In genomic region chr14:91014712-91015111, GRCm38 (mm10) we compare ENCODE assay signal across 18 mouse cellular contexts.
A peak's percentile ranks its signal among the peaks of the same experiment; 100 is the strongest.
DNase-seq lines count a peak whose midpoint lies in the region; ATAC-seq and TF ChIP-seq lines count a peak whose summit lies in the region.
"Had no signal": no experiment of that assay in that cellular context is flagged by ENCODE, and none has a peak within 500 bp of the region (broad histone marks: within the 10 kb centered on the region; RNA-seq: fewer than 3 reads in every experiment).

No protein-coding gene starts in this region.

- no peak overlapping the region for H3K27ac ChIP-seq in forebrain, embryonic 14.5 days (ENCODE audit: low read depth, low read length)
- H3K27ac ChIP-seq in forebrain, embryonic 10.5 days = no peak overlapping the region
- H3K27ac ChIP-seq in layer of hippocampus, adult 2 months = no peak overlapping the region
- H3K27ac ChIP-seq in MEL (ENCODE audit: control insufficient read depth, low read depth, low read length) = no peak overlapping the region
- H3K27ac ChIP-seq: heart, embryonic 13.5 days; hindbrain, embryonic 10.5 days; limb, embryonic 13.5 days; midbrain, embryonic 10.5 days had no signal

- TF ChIP-seq CTCF in layer of hippocampus, adult 2 months (conservative IDR thresholded peaks at IDR 0.05) = peak; percentile 79
- peak in 1 of 3 experiments; percentile 51; a peak in 2 of 6 replicates for TF ChIP-seq CTCF in MEL (IDR thresholded peaks at IDR 0.05 in 2 of 3, conservative IDR thresholded peaks at IDR 0.05 in 1 of 3; ENCODE audit: control insufficient read depth in 1 of 3, insufficient read depth in 1 of 3, low read depth in 2 of 3, low read length in 3 of 3, poor library complexity in 1 of 3, severe bottlenecking in 1 of 3)

- 57% methylated on average over 1 of the region's 1 CpGs for WGBS in forebrain, embryonic 14.5 days
- WGBS in forebrain, embryonic 10.5 days = 78% methylated on average over 1 of the region's 1 CpGs

- peak; percentile 82 for TF ChIP-seq RAD21 in MEL (IDR thresholded peaks at IDR 0.05; ENCODE audit: low read depth, low read length)

- H3K4me3 ChIP-seq in forebrain, embryonic 14.5 days (ENCODE audit: low read depth, low read length) = no peak overlapping the region
- no peak overlapping the region for H3K4me3 ChIP-seq in forebrain, embryonic 10.5 days
- H3K4me3 ChIP-seq in layer of hippocampus, adult 2 months = no peak overlapping the region
- H3K4me3 ChIP-seq in MEL (ENCODE audit: control insufficient read depth in 1 of 2, insufficient read depth in 1 of 2, low read depth in 2 of 2, low read length in 2 of 2) = no peak overlapping the region
- H3K4me3 ChIP-seq: erythroblast, embryonic 14.5 days; heart, embryonic 13.5 days; hindbrain, embryonic 10.5 days; limb, embryonic 13.5 days; midbrain, embryonic 10.5 days had no signal

- no peak overlapping the region for H3K9ac ChIP-seq in forebrain, embryonic 14.5 days (ENCODE audit: low read length)
- no peak overlapping the region for H3K9ac ChIP-seq in MEL (ENCODE audit: control insufficient read depth, low read depth, low read length, poor library complexity, severe bottlenecking)
- H3K9ac ChIP-seq: heart, embryonic 13.5 days; limb, embryonic 13.5 days had no signal

- peak; percentile 56 for DNase-seq in forebrain, embryonic 14.5 days (ENCODE audit: low spot score)
- DNase-seq in forebrain, embryonic 10.5 days (ENCODE audit: extremely low spot score, low spot score) = no peak
- no peak for DNase-seq in layer of hippocampus, adult 2 months (ENCODE audit: low spot score in 2 of 2)
- no peak for DNase-seq in layer of hippocampus, adult 9-11 months
- DNase-seq in MEL (ENCODE audit: low read depth, low spot score) = peak; percentile 33
- DNase-seq in retina, postnatal 1 day = peak; percentile 1
- no peak for DNase-seq in kidney, adult 18-20 months
- DNase-seq: gastrocnemius, postnatal 36 days; kidney, adult 11 months; kidney, postnatal 4 days; lung, postnatal 36 days; thymus, postnatal 4 days had no signal

- TF ChIP-seq POLR2A in MEL (IDR thresholded peaks at IDR 0.05; ENCODE audit: control insufficient read depth in 1 of 2, insufficient read depth in 1 of 2, low read depth in 1 of 2, low read length in 2 of 2, poor library complexity in 1 of 2) = no peak

- H3K36me3 ChIP-seq in forebrain, embryonic 14.5 days (ENCODE audit: control insufficient read depth, insufficient read depth, low read length) = no peaks in the 10 kb centered on the region
- no peaks in the 10 kb centered on the region for H3K36me3 ChIP-seq in forebrain, embryonic 10.5 days (replicated peaks)
- no peaks in the 10 kb centered on the region for H3K36me3 ChIP-seq in MEL (ENCODE audit: control insufficient read depth in 1 of 2, insufficient read depth in 2 of 2, low read length in 2 of 2)
- H3K36me3 ChIP-seq: heart, embryonic 13.5 days; hindbrain, embryonic 10.5 days; limb, embryonic 13.5 days; midbrain, embryonic 10.5 days had no signal

- no peaks in the 10 kb centered on the region for H3K4me1 ChIP-seq in forebrain, embryonic 14.5 days (ENCODE audit: control insufficient read depth, insufficient read depth, low read length)
- no peaks in the 10 kb centered on the region for H3K4me1 ChIP-seq in forebrain, embryonic 10.5 days
- H3K4me1 ChIP-seq in MEL (ENCODE audit: control insufficient read depth in 1 of 2, insufficient read depth in 2 of 2, low read length in 2 of 2) = no peaks in the 10 kb centered on the region
- H3K4me1 ChIP-seq: heart, embryonic 13.5 days; hindbrain, embryonic 10.5 days; limb, embryonic 13.5 days; midbrain, embryonic 10.5 days had no signal

- no peak for TF ChIP-seq EP300 in MEL (IDR thresholded peaks at IDR 0.05; ENCODE audit: low read depth in 1 of 2, low read length in 2 of 2)

- no peak for ATAC-seq in forebrain, embryonic 14.5 days
- ATAC-seq: CD4-positive, CD25-positive, alpha-beta regulatory T cell, adult 4 months had no signal

- no peaks in the 10 kb centered on the region for H3K79me2 ChIP-seq in MEL (ENCODE audit: control insufficient read depth, insufficient read depth, low read length, poor library complexity)

- no peaks in the 10 kb centered on the region for H3K27me3 ChIP-seq in forebrain, embryonic 14.5 days (replicated peaks; ENCODE audit: control insufficient read depth, insufficient read depth, low read length)
- no peaks in the 10 kb centered on the region for H3K27me3 ChIP-seq in forebrain, embryonic 10.5 days (ENCODE audit: poor library complexity, severe bottlenecking)
- no peaks in the 10 kb centered on the region for H3K27me3 ChIP-seq in MEL (ENCODE audit: control insufficient read depth in 1 of 2, insufficient read depth in 2 of 2, low read length in 2 of 2)
- H3K27me3 ChIP-seq: heart, embryonic 13.5 days; limb, embryonic 13.5 days had no signal

- H3K4me2 ChIP-seq in forebrain, embryonic 14.5 days (ENCODE audit: low read length) = no peak overlapping the region
- H3K4me2 ChIP-seq: heart, embryonic 13.5 days; limb, embryonic 13.5 days had no signal

- no peaks in the 10 kb centered on the region for H3K9me3 ChIP-seq in forebrain, embryonic 14.5 days (replicated peaks; ENCODE audit: control insufficient read depth, low read length)
- no peaks in the 10 kb centered on the region for H3K9me3 ChIP-seq in forebrain, embryonic 10.5 days
- no peaks in the 10 kb centered on the region for H3K9me3 ChIP-seq in MEL (replicated peaks; ENCODE audit: insufficient read depth, low read length)
- H3K9me3 ChIP-seq: heart, embryonic 13.5 days; hindbrain, embryonic 10.5 days; limb, embryonic 13.5 days; midbrain, embryonic 10.5 days had no signal

TF ChIP-seq in MEL, 35 proteins besides CTCF, POLR2A, EP300 and RAD21:
- TF ChIP-seq CHD1 (IDR thresholded peaks at IDR 0.05; ENCODE audit: low read depth, low read length) (no peak), ETS1 (IDR thresholded peaks at IDR 0.05; ENCODE audit: low read depth, low read length) (no peak), NELFE (IDR thresholded peaks at IDR 0.05; ENCODE audit: low read depth, low read length) (no peak), TBP (IDR thresholded peaks at IDR 0.05; ENCODE audit: low read depth, low read length) (no peak), UBTF (IDR thresholded peaks at IDR 0.05; ENCODE audit: borderline replicate concordance, insufficient read depth, low read depth, low read length) (no peak), SMC3 (IDR thresholded peaks at IDR 0.05; ENCODE audit: low read depth, low read length) (peak; percentile 74), ZC3H11A (IDR thresholded peaks at IDR 0.05; ENCODE audit: low read depth, low read length) (peak; percentile 45), E2F4 (IDR thresholded peaks at IDR 0.05; ENCODE audit: borderline replicate concordance, low read depth, low read length) (no peak), MXI1 (IDR thresholded peaks at IDR 0.05; ENCODE audit: low read depth, low read length) (no peak), ELF1 (IDR thresholded peaks at IDR 0.05; ENCODE audit: low read depth, low read length) (no peak), HCFC1 (IDR thresholded peaks at IDR 0.05; ENCODE audit: low read depth, low read length) (no peak), MAZ (IDR thresholded peaks at IDR 0.05; ENCODE audit: low read depth, low read length) (no peak), MYC (IDR thresholded peaks at IDR 0.05; ENCODE audit: low read depth, low read length) (no peak)

Comparison
In these comparisons a context has a peak if more than half of its experiments do, and no peak if none do; other contexts are left out.
1. DNase-seq: peak in forebrain, embryonic 14.5 days (single experiment), MEL (single experiment) and retina, postnatal 1 day (single experiment); none in forebrain, embryonic 10.5 days (single experiment), layer of hippocampus, adult 2 months (0 of 2), layer of hippocampus, adult 9-11 months (single experiment) and kidney, adult 18-20 months (single experiment).